In the genomic region with DNA sequence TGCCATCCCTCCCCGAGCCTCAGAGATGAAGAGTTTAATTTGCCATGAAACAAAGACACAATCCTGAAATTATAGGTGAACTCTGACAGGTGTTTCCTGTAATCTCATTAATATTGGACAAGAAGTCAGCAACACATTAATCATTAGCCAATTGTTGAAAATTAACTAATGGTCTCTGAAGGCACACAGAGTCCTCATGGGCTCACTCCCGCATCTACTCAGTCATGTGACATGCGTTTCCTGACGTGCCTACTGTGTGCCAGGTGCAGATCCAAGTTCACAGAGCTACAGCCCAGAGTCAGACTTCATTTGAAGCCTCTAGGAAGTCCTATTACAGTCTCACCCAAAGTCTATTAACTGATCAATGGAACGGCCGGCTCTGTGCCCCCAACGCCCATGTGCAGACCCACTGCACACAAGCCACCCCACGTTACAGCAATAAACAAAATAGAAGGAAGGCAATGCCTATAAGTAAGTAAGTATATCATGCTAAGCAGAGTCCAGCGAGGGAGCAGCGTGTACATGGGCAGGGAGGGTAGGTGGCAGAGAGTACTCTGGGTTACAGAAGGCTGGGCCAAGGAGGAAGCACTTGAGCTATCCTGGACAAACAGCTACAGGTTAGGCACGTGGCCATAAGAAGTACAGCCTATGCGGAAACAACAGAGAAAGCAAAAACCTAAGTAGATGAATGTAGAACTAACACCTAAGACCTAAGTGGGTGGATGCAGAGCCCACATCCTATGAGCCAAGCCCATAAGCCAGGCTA, we compare ENCODE assay signal across 21 mouse cellular contexts.
DNase-seq lines count a peak whose midpoint lies in the region; ATAC-seq and TF ChIP-seq lines count a peak whose summit lies in the region.
"Had no signal": no experiment of that assay in that cellular context is flagged by ENCODE, and none has a peak within 500 bp of the region (broad histone marks: within the 10 kb centered on the region; RNA-seq: fewer than 3 reads in every experiment).

No protein-coding gene starts in this region.

- 87% methylated on average over 12 of the region's 12 CpGs for WGBS in midbrain, embryonic 11.5 days
- 88% methylated on average over 12 of the region's 12 CpGs for WGBS in midbrain, postnatal 0 days
- WGBS in kidney, adult 2 months: 62% methylated on average over 12 of the region's 12 CpGs

- no peak for TF ChIP-seq CTCF in midbrain, postnatal 0 days (IDR thresholded peaks at IDR 0.05)
- TF ChIP-seq CTCF in kidney, adult 2 months (conservative IDR thresholded peaks at IDR 0.05; ENCODE audit: insufficient read depth, insufficient read length, low read depth, low read length): no peak

- TF ChIP-seq POLR2A in kidney, adult 2 months (IDR thresholded peaks at IDR 0.05; ENCODE audit: low read depth, low read length): no peak

- H3K9me3 ChIP-seq in midbrain, embryonic 11.5 days (ENCODE audit: control insufficient read depth, low read length): no peaks in the 10 kb centered on the region
- H3K9me3 ChIP-seq in midbrain, postnatal 0 days (ENCODE audit: low read length): no peaks in the 10 kb centered on the region
- H3K9me3 ChIP-seq: embryonic facial prominence, embryonic 13.5 days; forebrain, embryonic 15.5 days; heart, embryonic 10.5 days; hindbrain, embryonic 10.5 days; liver, embryonic 13.5 days; stomach, embryonic 15.5 days had no signal

- H3K27me3 ChIP-seq in midbrain, embryonic 11.5 days (ENCODE audit: control insufficient read depth, insufficient read depth, low read length): no peaks in the 10 kb centered on the region; the same call in 1 of the 2 replicates
- H3K27me3 ChIP-seq in midbrain, postnatal 0 days (ENCODE audit: insufficient read depth, low read length): no peaks in the 10 kb centered on the region
- H3K27me3 ChIP-seq in kidney, adult 2 months (replicated peaks; ENCODE audit: control insufficient read depth, insufficient read depth, low read length): no peaks in the 10 kb centered on the region
- H3K27me3 ChIP-seq: embryonic facial prominence, embryonic 13.5 days; forebrain, embryonic 15.5 days; stomach, embryonic 15.5 days had no signal

- DNase-seq in midbrain, embryonic 11.5 days (ENCODE audit: low spot score, missing footprints): peak; percentile 80
- DNase-seq in midbrain, postnatal 0 days (ENCODE audit: low spot score): no peak
- peak; percentile 88 for DNase-seq in kidney, adult 2 months
- peak; percentile 38 for DNase-seq in kidney, postnatal 10 days
- no peak for DNase-seq in cerebellum, postnatal 25 days
- DNase-seq in left cerebral cortex, adult 11 months (ENCODE audit: low spot score): no peak
- no peak for DNase-seq in left cerebral cortex, adult 18-20 months (ENCODE audit: low spot score in 2 of 2)
- DNase-seq: cerebellum, adult 9-11 months; gastrocnemius, postnatal 36 days; layer of hippocampus, postnatal 36 days; left cerebral cortex, postnatal 4 days; liver, embryonic 13.5 days; lung, postnatal 10 days; right cerebral cortex, postnatal 25 days had no signal

- H3K9ac ChIP-seq in midbrain, embryonic 11.5 days (ENCODE audit: low read length): no peak overlapping the region
- H3K9ac ChIP-seq in midbrain, postnatal 0 days (replicated peaks; ENCODE audit: low read length, poor library complexity, severe bottlenecking): no peak overlapping the region
- H3K9ac ChIP-seq: embryonic facial prominence, embryonic 13.5 days; forebrain, embryonic 15.5 days; liver, embryonic 13.5 days; stomach, embryonic 15.5 days had no signal

- no peak overlapping the region for H3K27ac ChIP-seq in midbrain, embryonic 11.5 days (ENCODE audit: low read depth, low read length)
- H3K27ac ChIP-seq in midbrain, postnatal 0 days (ENCODE audit: low read depth, low read length): no peak overlapping the region
- peak overlapping the region; percentile 53; the same call in 1 of the 2 replicates for H3K27ac ChIP-seq in kidney, adult 2 months (ENCODE audit: insufficient read depth, low read depth, low read length)
- H3K27ac ChIP-seq: embryonic facial prominence, embryonic 13.5 days; forebrain, embryonic 15.5 days; heart, embryonic 10.5 days; hindbrain, embryonic 10.5 days; hindbrain, postnatal 0 days; liver, embryonic 13.5 days had no signal

- H3K4me1 ChIP-seq in midbrain, embryonic 11.5 days (ENCODE audit: control insufficient read depth, insufficient read depth, low read length): no peaks in the 10 kb centered on the region
- no peaks in the 10 kb centered on the region for H3K4me1 ChIP-seq in midbrain, postnatal 0 days (ENCODE audit: insufficient read depth, low read length)
- H3K4me1 ChIP-seq in kidney, adult 2 months (ENCODE audit: control insufficient read depth, insufficient read depth, low read length): peaks cover 15% of the 10 kb centered on the region; the same call in 1 of the 2 replicates
- H3K4me1 ChIP-seq: forebrain, embryonic 15.5 days; liver, embryonic 13.5 days had no signal

- H3K4me2 ChIP-seq in midbrain, embryonic 11.5 days: no peak overlapping the region
- no peak overlapping the region for H3K4me2 ChIP-seq in midbrain, postnatal 0 days (ENCODE audit: low read depth, low read length, poor library complexity, severe bottlenecking)
- H3K4me2 ChIP-seq: embryonic facial prominence, embryonic 13.5 days; forebrain, embryonic 15.5 days; liver, embryonic 13.5 days; stomach, embryonic 15.5 days had no signal

- ATAC-seq in midbrain, embryonic 11.5 days (ENCODE audit: low FRiP score): no peak
- no peak for ATAC-seq in midbrain, postnatal 0 days (ENCODE audit: low FRiP score)
- ATAC-seq: forebrain, embryonic 15.5 days; hindbrain, postnatal 0 days; midbrain, embryonic 16.5 days had no signal

- no peaks in the 10 kb centered on the region for H3K36me3 ChIP-seq in midbrain, embryonic 11.5 days (ENCODE audit: control insufficient read depth, insufficient read depth, low read length)
- peaks cover 4% of the 10 kb centered on the region; the same call in 1 of the 2 replicates for H3K36me3 ChIP-seq in midbrain, postnatal 0 days (ENCODE audit: insufficient read depth, low read length)
- H3K36me3 ChIP-seq in kidney, adult 2 months (ENCODE audit: control insufficient read depth, insufficient read depth, low read length): no peaks in the 10 kb centered on the region
- H3K36me3 ChIP-seq: embryonic facial prominence, embryonic 13.5 days; forebrain, embryonic 15.5 days; heart, embryonic 10.5 days; hindbrain, embryonic 10.5 days; liver, embryonic 13.5 days; stomach, embryonic 15.5 days had no signal

- no peak overlapping the region for H3K4me3 ChIP-seq in midbrain, embryonic 11.5 days (ENCODE audit: low read depth, low read length)
- no peak overlapping the region for H3K4me3 ChIP-seq in midbrain, postnatal 0 days (ENCODE audit: low read depth, low read length)
- no peak overlapping the region for H3K4me3 ChIP-seq in kidney, adult 2 months (ENCODE audit: insufficient read depth, low read depth, low read length)
- H3K4me3 ChIP-seq: embryonic facial prominence, embryonic 13.5 days; forebrain, embryonic 15.5 days; heart, embryonic 10.5 days; hindbrain, embryonic 10.5 days; liver, embryonic 13.5 days; stomach, embryonic 15.5 days had no signal

Comparison
In these comparisons a context has a peak if more than half of its experiments do, and no peak if none do; other contexts are left out.
1. DNase-seq: peak in midbrain, embryonic 11.5 days (single experiment), kidney, adult 2 months (single experiment) and kidney, postnatal 10 days (single experiment); none in midbrain, postnatal 0 days (single experiment), cerebellum, postnatal 25 days (0 of 2), left cerebral cortex, adult 11 months (single experiment) and left cerebral cortex, adult 18-20 months (0 of 2).